In genomic region chr4:32246020-32246419, GRCm38 (mm10) we compare ENCODE assay signal across 17 mouse cellular contexts. TPM values are rescaled to one million over a fixed set of nuclear protein-coding genes. Genes with fewer than 3 reads are reported as not detected.
DNase-seq lines count a peak whose midpoint lies in the region; ATAC-seq and TF ChIP-seq lines count a peak whose summit lies in the region.
"Had no signal": no experiment of that assay in that cellular context is flagged by ENCODE, and none has a peak within 500 bp of the region (broad histone marks: within the 10 kb centered on the region; RNA-seq: fewer than 3 reads in every experiment).

No protein-coding gene starts in this region.

- no peak overlapping the region for H3K4me2 ChIP-seq in heart, embryonic 12.5 days
- peak overlapping the region; percentile 4; the same call in 1 of the 2 replicates for H3K4me2 ChIP-seq in liver, postnatal 0 days (ENCODE audit: low read depth, low read length)
- H3K4me2 ChIP-seq: embryonic facial prominence, embryonic 12.5 days; hindbrain, embryonic 15.5 days had no signal

- H3K36me3 ChIP-seq in heart, embryonic 12.5 days, result no peaks in the 10 kb centered on the region
- no peaks in the 10 kb centered on the region for H3K36me3 ChIP-seq in liver, adult 2 months (ENCODE audit: control insufficient read depth, insufficient read depth, low read length)
- H3K36me3 ChIP-seq in liver, postnatal 0 days (replicated peaks; ENCODE audit: insufficient read depth, low read length), result no peaks in the 10 kb centered on the region
- H3K36me3 ChIP-seq: embryonic facial prominence, embryonic 12.5 days; hindbrain, embryonic 15.5 days had no signal

- no peak for TF ChIP-seq EP300 in liver, postnatal 0 days (IDR thresholded peaks at IDR 0.05; ENCODE audit: low read depth)

- TF ChIP-seq POLR2A in liver, adult 2 months (IDR thresholded peaks at IDR 0.05; ENCODE audit: extremely low read depth, insufficient read depth, low read length), result no peak

- H3K9ac ChIP-seq in heart, embryonic 12.5 days, result no peak overlapping the region
- H3K9ac ChIP-seq in liver, adult 2 months (ENCODE audit: low read depth, low read length), result peak overlapping the region; percentile 41
- no peak overlapping the region for H3K9ac ChIP-seq in liver, postnatal 0 days (replicated peaks)
- H3K9ac ChIP-seq: embryonic facial prominence, embryonic 12.5 days; forebrain, postnatal 0 days; hindbrain, embryonic 15.5 days had no signal

- no peak for DNase-seq in heart, adult 8-10 months (ENCODE audit: low spot score)
- DNase-seq in liver, adult 2 months (ENCODE audit: extremely low read depth, low read depth, low spot score), result peak; percentile 74
- DNase-seq in liver, result no peak
- peak; percentile 34 for DNase-seq in induced T-regulatory cell, adult 2 months (ENCODE audit: low read depth)
- no peak for DNase-seq in liver, postnatal 0 days
- DNase-seq in kidney, postnatal 14 days, result no peak
- DNase-seq: cerebellum, adult 11 months; cerebellum, adult 9-10 months; cerebellum, postnatal 25 days; forebrain, postnatal 0 days; gastrocnemius, postnatal 14 days; heart, postnatal 14 days had no signal

- H3K27ac ChIP-seq in heart, embryonic 12.5 days (ENCODE audit: poor library complexity, severe bottlenecking), result 0 out of 2 replicates have a peak overlapping the region, but pooled peaks have one; percentile 64
- H3K27ac ChIP-seq in liver, adult 2 months (replicated peaks; ENCODE audit: insufficient read depth, low read depth, low read length), result peak overlapping the region; percentile 93
- H3K27ac ChIP-seq in liver, postnatal 0 days (ENCODE audit: low read depth), result peak overlapping the region; percentile 78
- H3K27ac ChIP-seq: embryonic facial prominence, embryonic 12.5 days; hindbrain, embryonic 15.5 days had no signal

- ATAC-seq in heart, embryonic 12.5 days (ENCODE audit: insufficient number of reproducible peaks, low FRiP score), result no peak
- no peak for ATAC-seq in liver, postnatal 0 days
- ATAC-seq: forebrain, postnatal 0 days; inflammation-experienced regulatory T-cells, adult 6 months had no signal

- peaks cover 2% of the 10 kb centered on the region; the same call in 1 of the 2 replicates for H3K79me2 ChIP-seq in liver, adult 2 months (ENCODE audit: control insufficient read depth, insufficient read depth, low read length)

- H3K27me3 ChIP-seq in heart, embryonic 12.5 days (replicated peaks), result no peaks in the 10 kb centered on the region
- no peaks in the 10 kb centered on the region for H3K27me3 ChIP-seq in liver, adult 2 months (ENCODE audit: control insufficient read depth, insufficient read depth, low read length)
- no peaks in the 10 kb centered on the region for H3K27me3 ChIP-seq in liver, postnatal 0 days (ENCODE audit: insufficient read depth, low read length)
- H3K27me3 ChIP-seq: embryonic facial prominence, embryonic 12.5 days; hindbrain, embryonic 15.5 days had no signal

- 68% methylated on average over 6 of the region's 6 CpGs for WGBS in heart, embryonic 12.5 days
- WGBS in liver, adult 2 months, result 22% methylated on average over 6 of the region's 6 CpGs
- 63% methylated on average over 6 of the region's 6 CpGs for whole genome bisulfite sequencing in liver, postnatal 0 days (ENCODE audit: insufficient replicate concordance)

- H3K4me1 ChIP-seq in heart, embryonic 12.5 days (replicated peaks), result peaks cover 86% of the 10 kb centered on the region
- H3K4me1 ChIP-seq in liver, adult 2 months (ENCODE audit: control insufficient read depth, insufficient read depth, low read length), result peaks cover 34% of the 10 kb centered on the region
- H3K4me1 ChIP-seq in liver, postnatal 0 days (ENCODE audit: insufficient read depth), result peaks cover 41% of the 10 kb centered on the region

- TF ChIP-seq CTCF in liver, adult 2 months (IDR thresholded peaks at IDR 0.05; ENCODE audit: low read depth, low read length), result no peak
- TF ChIP-seq CTCF in liver, postnatal 0 days (IDR thresholded peaks at IDR 0.05; ENCODE audit: low read depth), result no peak

- no peaks in the 10 kb centered on the region for H3K9me3 ChIP-seq in heart, embryonic 12.5 days (replicated peaks)
- no peaks in the 10 kb centered on the region for H3K9me3 ChIP-seq in liver, postnatal 0 days (ENCODE audit: low read length)
- H3K9me3 ChIP-seq: embryonic facial prominence, embryonic 12.5 days; hindbrain, embryonic 15.5 days had no signal

- no peak overlapping the region for H3K4me3 ChIP-seq in heart, embryonic 12.5 days
- no peak overlapping the region for H3K4me3 ChIP-seq in liver, adult 2 months (ENCODE audit: insufficient read depth, low read depth, low read length)
- no peak overlapping the region for H3K4me3 ChIP-seq in liver, postnatal 0 days (ENCODE audit: low read depth, low read length)
- H3K4me3 ChIP-seq: embryonic facial prominence, embryonic 12.5 days; hindbrain, embryonic 15.5 days had no signal

RNA-seq across cellular contexts. Expression of gene Bach2, which starts 7.4 kb away (rescaled TPM):
- polyA plus RNA-seq in heart, embryonic 12.5 days (2016; fragmentation: Nextera tagmentation; extraction: Ambion mirVana), result 7.0 and 8.6 TPM in 2 replicates
- 1 to 10 TPM; 2.4 to 6.9 (median 4.2) TPM for total RNA-seq in heart, adult 8-10 months (2022)
- 5.9 and 6.0 TPM in 2 replicates for total RNA-seq in liver, adult 2 months (2014; rRNA removed)
- 2.1 and 5.3 TPM in 2 replicates for polyA plus RNA-seq in liver, adult 2 months (2012; rRNA removed)
- 2.7 and 4.3 TPM in 2 replicates for polyA plus RNA-seq in liver, postnatal 0 days (2015; fragmentation: Nextera tagmentation; extraction: Ambion mirVana)
- total RNA-seq: MEL had no signal

Comparison
In these comparisons a context has a peak if more than half of its experiments do, and no peak if none do; other contexts are left out.
1. DNase-seq: peak in liver, adult 2 months (single experiment) and induced T-regulatory cell, adult 2 months (single experiment); none in heart, adult 8-10 months (single experiment), liver (single experiment), liver, postnatal 0 days (single experiment) and kidney, postnatal 14 days (single experiment).
2. Peak in every context shown above with its lines, with median percentiles within 50 percentile points of each other: H3K27ac ChIP-seq.